Mouse (Mus musculus) right cerebral cortex, adult 2 months (tissue): ENCODE results near the gene Adgrv1.
"Not testable (repeated sequence)": the region's sequence is repeated elsewhere in the genome, so short reads cannot be mapped to it uniquely, and the experiment has no call there.

Experiments used
- DNase-seq, 2 experiments: peaks; one replicate each; pipeline ENCODE4 v3.0.0; 2021 to 2022; ENCODE audit warnings: low spot score in 2 of 2

Gene Adgrv1

GRCm38 (mm10) chr13:81342987-81343596 is 289.9 kb downstream of the Adgrv1 start:
- no peak for DNase-seq

- no peak for DNase-seq
Measured at GRCm38 (mm10) chr13:81335241-81335640, 297.7 kb downstream of the Adgrv1 start.

- no peak for DNase-seq
Measured at GRCm38 (mm10) chr13:81332018-81332417, 300.9 kb downstream of the Adgrv1 start.

- DNase-seq: no peak
Measured at GRCm38 (mm10) chr13:81329762-81330161, 303.2 kb downstream of the Adgrv1 start.

GRCm38 (mm10) chr13:81328181-81328580 is 304.8 kb downstream of the Adgrv1 start:
- no peak for DNase-seq

DNA sequence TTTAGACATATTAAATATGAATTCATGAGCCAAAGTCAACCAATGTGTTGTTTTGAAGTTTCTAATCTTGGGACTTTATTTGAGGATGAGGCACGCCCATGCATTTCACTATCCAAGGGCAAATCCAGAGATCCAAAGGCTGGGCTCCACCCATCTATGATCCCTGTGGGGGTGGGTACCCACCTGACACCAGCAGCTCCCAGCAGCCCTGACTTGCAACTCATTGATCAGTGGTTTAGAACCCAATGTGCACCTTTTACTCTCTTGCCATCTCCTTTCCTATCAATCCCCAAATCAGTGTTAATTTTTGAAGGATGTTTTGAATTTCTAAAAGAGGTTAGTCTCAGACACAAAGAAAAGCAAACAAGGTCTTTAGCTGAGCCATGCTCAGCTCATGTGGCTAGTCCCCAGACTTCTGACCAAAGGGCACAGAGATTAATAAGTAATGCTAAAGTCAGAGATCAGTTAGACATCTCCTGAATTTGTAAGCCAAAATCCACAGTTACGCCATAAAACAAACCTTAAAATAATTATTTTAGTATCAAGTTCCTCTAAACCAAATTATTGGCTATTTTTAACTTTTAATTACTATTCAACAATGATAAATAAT is 307.2 kb downstream of the Adgrv1 start:
- no peak for DNase-seq

DNA sequence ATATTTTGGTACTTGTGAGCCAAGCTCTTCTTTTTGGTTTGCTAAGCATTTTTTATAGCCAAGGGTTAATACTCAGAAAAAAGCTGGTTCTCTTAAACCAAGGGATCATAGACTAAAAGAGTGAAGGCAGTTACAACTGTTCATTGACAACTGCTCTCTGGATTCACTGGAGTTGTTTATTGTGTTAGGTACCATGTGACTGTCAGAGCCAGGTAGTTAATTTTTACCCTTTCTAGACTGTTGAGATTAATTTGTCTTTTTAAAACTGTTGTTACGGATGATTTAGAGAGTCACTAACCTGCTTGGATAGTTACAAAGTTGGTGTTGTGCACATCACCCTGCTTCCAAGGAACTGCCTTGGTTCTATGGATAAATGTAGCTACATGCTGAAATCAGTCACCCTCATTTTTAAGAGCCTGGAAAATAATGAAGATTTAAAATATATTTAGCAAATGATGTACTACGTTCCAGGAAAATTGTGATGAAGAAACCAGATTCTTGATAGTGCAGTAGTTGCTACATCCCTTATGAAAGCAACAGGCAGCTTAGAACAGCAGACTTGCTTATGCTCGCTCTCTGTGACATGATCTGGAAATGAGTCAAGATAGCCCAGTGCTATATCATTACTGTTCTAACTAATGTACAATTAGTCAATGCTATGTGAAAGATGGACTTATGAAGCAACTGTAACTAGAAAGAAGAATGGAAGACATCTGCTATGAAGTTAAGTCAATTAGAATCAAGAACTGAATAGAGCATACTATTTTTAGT is 309.2 kb downstream of the Adgrv1 start:
- DNase-seq: no peak

DNA sequence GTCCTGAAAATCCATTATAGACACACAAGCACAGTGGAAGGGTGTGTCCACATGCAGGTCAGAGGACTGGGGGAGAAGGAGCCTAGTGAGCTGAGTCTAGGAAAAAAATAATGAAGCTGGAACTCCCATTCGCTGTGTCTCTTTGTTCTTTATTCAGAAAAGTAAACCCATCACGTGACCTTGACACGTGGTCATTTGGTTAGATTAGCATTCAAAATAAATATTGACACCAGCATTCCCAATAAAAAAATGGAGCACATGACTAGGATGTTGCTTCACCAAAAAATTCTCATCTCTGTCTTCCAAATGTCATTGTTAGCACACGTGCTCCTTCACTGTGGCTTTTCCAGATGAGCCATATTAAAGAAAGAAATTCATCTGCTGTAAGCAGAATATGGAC is 316.4 kb downstream of the Adgrv1 start:
- DNase-seq: no peak

DNA sequence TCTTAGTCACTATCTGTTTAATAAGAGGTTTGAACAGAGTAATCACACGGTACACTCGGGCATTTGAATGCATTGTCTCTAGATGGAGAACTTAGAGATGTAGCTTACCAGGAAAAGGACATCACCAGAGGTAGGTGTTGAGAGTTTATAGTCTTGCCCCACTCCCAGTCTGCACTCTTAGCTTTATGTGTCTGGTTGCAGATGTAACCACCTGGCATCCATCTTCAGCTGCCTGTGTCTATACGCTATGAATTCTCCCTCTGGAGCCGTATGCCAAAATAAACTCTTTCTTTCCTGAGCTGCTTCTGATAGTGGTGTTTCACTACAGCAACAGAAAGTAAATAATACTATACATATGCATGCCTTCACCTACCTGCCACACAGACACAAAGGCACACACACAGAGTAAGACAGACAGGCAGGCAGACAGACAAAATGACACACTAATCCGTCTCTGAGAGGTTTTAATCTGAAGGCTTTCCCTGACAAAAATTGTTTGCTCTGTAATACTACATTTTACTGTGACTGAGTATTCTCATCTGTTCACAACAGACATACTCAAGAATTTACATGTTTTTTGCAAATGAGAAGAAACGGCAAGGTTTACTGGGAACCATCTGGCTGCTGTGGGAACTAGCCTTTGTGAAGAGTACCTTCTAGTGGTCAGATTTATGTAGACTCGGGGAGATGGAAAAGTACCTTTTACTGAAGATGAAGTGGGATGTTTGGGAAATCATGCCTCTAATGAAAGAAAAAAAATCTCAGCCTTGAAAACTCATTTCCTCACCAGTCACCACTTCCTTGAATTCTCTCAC is 318.4 kb downstream of the Adgrv1 start:
- peak; percentile 6 to 12 for DNase-seq

- DNase-seq: no peak
Measured at GRCm38 (mm10) chr13:81312148-81312547, 320.8 kb downstream of the Adgrv1 start.

DNA sequence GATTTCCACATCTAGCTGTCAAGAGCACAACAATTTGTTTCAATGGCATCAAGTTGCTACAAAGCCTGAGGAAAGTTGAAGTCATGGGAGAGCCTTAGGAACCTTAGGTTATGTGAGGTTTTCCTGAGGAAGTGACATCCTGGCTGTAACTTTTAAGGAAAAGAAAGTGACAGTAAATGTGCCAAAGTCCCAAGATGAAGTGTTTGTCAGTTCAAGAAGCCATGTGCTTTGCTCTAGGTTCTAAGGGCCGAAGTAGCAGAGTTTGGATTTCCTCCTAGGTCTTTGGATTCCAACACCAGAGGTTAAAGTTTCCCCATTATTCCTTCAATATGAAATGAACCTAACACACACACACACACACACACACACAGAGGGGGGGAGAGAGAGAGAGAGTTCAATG is 332.1 kb downstream of the Adgrv1 start:
- DNase-seq: no peak

GRCm38 (mm10) chr13:81294106-81294505 is 338.8 kb downstream of the Adgrv1 start:
- DNase-seq: no peak

GRCm38 (mm10) chr13:81282193-81282592 is 350.8 kb downstream of the Adgrv1 start:
- DNase-seq: no peak

DNA sequence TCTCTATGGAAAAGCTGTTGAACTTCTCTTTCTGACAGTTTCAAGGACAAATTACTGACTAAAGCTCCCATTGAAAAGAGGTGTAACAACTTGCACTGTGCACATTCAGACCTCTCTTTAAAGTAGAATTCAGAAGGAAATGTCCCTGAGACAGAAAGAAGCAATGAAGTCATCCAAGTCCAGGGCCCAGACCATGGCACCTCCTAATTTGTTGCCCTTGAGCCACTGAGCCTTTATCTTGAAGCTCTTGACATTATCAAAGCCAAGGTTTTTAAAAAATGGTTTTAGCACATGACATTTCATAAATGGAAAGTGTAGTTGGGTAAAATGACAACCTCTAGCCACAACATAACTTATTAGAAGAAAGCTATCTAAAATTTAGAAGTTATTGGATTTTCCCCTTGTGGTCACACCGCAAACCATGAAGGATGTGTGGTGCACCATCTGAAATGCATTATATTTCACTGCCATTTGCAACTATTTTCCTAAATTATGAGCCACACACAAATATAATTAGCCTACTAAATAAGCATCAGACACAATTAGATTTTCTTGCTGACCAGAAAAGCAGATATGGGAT is 352.2 kb downstream of the Adgrv1 start:
- no peak for DNase-seq

DNA sequence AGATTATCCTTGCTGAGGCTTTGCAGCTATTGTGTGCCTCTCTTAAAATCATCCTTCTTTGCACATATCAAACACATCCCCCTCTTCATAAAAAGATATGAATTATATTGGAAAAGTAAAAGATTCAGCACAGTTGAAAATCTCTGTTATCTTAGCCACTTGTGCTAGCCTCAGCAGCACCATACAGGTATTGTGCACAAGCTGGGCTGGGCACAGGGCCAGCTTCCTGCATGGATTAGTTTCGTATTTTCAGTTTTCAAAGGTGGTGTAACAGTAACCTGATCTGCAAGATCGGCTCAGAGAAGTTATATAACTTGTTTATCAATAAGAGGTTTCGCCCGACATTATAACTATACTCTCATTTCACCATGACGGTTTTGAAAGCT is 353.6 kb downstream of the Adgrv1 start:
- DNase-seq: no peak

DNA sequence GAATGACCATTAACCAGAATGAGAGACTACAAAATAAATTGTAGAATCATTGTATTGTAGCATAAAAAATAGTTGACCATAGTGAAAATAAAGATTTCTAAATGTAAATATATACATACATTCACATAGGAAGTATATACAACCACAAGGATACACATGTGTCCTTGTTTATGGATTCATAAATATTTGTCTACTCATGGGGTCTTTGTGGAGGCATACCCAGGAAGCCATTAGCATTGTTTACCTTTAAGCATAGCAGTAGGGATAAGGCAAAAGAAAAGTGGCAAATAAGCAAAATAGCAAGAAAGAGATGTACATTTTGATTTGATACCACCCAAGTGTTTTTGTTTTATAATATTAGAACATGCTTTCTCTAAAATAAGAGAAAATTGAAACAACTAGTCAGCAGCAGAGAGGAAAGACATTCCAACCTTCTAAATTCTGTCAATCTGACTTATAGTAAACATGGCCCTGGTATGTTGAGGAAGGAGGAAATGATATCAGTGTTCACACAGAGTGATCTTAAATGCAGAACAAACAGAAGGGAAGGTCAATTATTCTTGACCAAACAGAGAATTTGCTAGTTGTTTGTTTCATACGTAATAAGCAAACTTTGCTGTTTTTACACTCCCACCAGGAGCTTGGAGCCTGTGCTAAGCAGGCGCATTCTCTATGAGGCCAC is 354.1 kb downstream of the Adgrv1 start:
- DNase-seq: no peak

GRCm38 (mm10) chr13:81273837-81274236 is 359.1 kb downstream of the Adgrv1 start:
- no peak for DNase-seq

- DNase-seq: no peak
Measured at GRCm38 (mm10) chr13:81270396-81270795, 362.6 kb downstream of the Adgrv1 start.

GRCm38 (mm10) chr13:81269056-81269455 is 363.9 kb downstream of the Adgrv1 start:
- DNase-seq: no peak

- DNase-seq: not testable (repeated sequence)
Measured at GRCm38 (mm10) chr13:81267489-81267888, 365.5 kb downstream of the Adgrv1 start.

- DNase-seq: no peak
Measured at GRCm38 (mm10) chr13:81264465-81264864, 368.5 kb downstream of the Adgrv1 start.
